Mouse (Mus musculus): ENCODE results near the gene Map7d1. TPM values are rescaled to one million over a fixed set of nuclear protein-coding genes. Genes with fewer than 3 reads are reported as not detected.

Map7d1 gene
- polyA plus RNA-seq, 1 experiment from 2014 or later: 43.3 TPM

GRCm38 (mm10) chr4:126277906-126278564 lies 21.9 kb upstream of the Map7d1 start:
- Histone ChIP-seq H3K4me1 (ENCODE audit: control insufficient read depth, insufficient read depth, low read length) (0 out of 2 replicates have a peak, but pooled peaks cover 6% of the 10 kb centered on the region), H3K4me2 (replicated peaks; ENCODE audit: low read depth, low read length) (peak overlapping the region; percentile 24; the same call in 1 of the 2 replicates), H3K36me3 (ENCODE audit: control insufficient read depth, insufficient read depth, low read length) (peaks cover 16% of the 10 kb centered on the region), H3K27ac (ENCODE audit: low read depth, low read length) (0 out of 2 replicates have a peak overlapping the region, but pooled peaks have one; percentile 49), H3K27me3 (ENCODE audit: control insufficient read depth, insufficient read depth, low read length) (no peaks in the 10 kb centered on the region), H3K4me3 (ENCODE audit: low read length) (no peak overlapping the region), H3K9ac (ENCODE audit: low read depth, low read length) (no peak overlapping the region), H3K9me3 (ENCODE audit: control insufficient read depth, low read length) (no peaks in the 10 kb centered on the region)
- 5% methylated on average over 13 of the region's 13 CpGs for WGBS
- ATAC-seq (ENCODE audit: low FRiP score, low TSS enrichment): peak; percentile 54; the same call in 1 of the 2 replicates

- Histone ChIP-seq H3K4me2 (replicated peaks; ENCODE audit: low read depth, low read length) (no peak overlapping the region), H3K4me1 (ENCODE audit: control insufficient read depth, insufficient read depth, low read length) (0 out of 2 replicates have a peak, but pooled peaks cover 6% of the 10 kb centered on the region), H3K36me3 (ENCODE audit: control insufficient read depth, insufficient read depth, low read length) (peaks cover 19% of the 10 kb centered on the region), H3K27me3 (ENCODE audit: control insufficient read depth, insufficient read depth, low read length) (no peaks in the 10 kb centered on the region), H3K27ac (ENCODE audit: low read depth, low read length) (no peak overlapping the region), H3K9me3 (ENCODE audit: control insufficient read depth, low read length) (no peaks in the 10 kb centered on the region), H3K4me3 (ENCODE audit: low read length) (no peak overlapping the region), H3K9ac (ENCODE audit: low read depth, low read length) (no peak overlapping the region)
- 53% methylated on average over 13 of the region's 13 CpGs for WGBS
- peak; percentile 53 for ATAC-seq (ENCODE audit: low FRiP score, low TSS enrichment)
Observed at GRCm38 (mm10) chr4:126275681-126276131, 19.6 kb upstream of the Map7d1 start.

- WGBS: 96% methylated on average over 4 of the region's 4 CpGs
- H3K4me3 ChIP-seq (ENCODE audit: low read length): no peak overlapping the region
- H3K27me3 ChIP-seq (ENCODE audit: control insufficient read depth, insufficient read depth, low read length): no peaks in the 10 kb centered on the region
- no peaks in the 10 kb centered on the region for H3K9me3 ChIP-seq (ENCODE audit: control insufficient read depth, low read length)
- no peak for ATAC-seq (ENCODE audit: low FRiP score, low TSS enrichment)
- peaks cover 19% of the 10 kb centered on the region for H3K36me3 ChIP-seq (ENCODE audit: control insufficient read depth, insufficient read depth, low read length)
- H3K4me2 ChIP-seq (replicated peaks; ENCODE audit: low read depth, low read length): no peak overlapping the region
- H3K27ac ChIP-seq (ENCODE audit: low read depth, low read length): no peak overlapping the region
- no peak overlapping the region for H3K9ac ChIP-seq (ENCODE audit: low read depth, low read length)
- 0 out of 2 replicates have a peak, but pooled peaks cover 6% of the 10 kb centered on the region for H3K4me1 ChIP-seq (ENCODE audit: control insufficient read depth, insufficient read depth, low read length)
Observed at GRCm38 (mm10) chr4:126275081-126275480, 18.9 kb upstream of the Map7d1 start.

GRCm38 (mm10) chr4:126273753-126274152 lies 17.6 kb upstream of the Map7d1 start:
- H3K9ac ChIP-seq (ENCODE audit: low read depth, low read length): no peak overlapping the region
- no peak overlapping the region for H3K4me3 ChIP-seq (ENCODE audit: low read length)
- H3K27ac ChIP-seq (ENCODE audit: low read depth, low read length): no peak overlapping the region
- H3K9me3 ChIP-seq (ENCODE audit: control insufficient read depth, low read length): no peaks in the 10 kb centered on the region
- H3K4me1 ChIP-seq (ENCODE audit: control insufficient read depth, insufficient read depth, low read length): 0 out of 2 replicates have a peak, but pooled peaks cover 6% of the 10 kb centered on the region
- ATAC-seq (ENCODE audit: low FRiP score, low TSS enrichment): no peak
- 75% methylated on average over 13 of the region's 13 CpGs for WGBS
- no peak overlapping the region for H3K4me2 ChIP-seq (replicated peaks; ENCODE audit: low read depth, low read length)
- no peaks in the 10 kb centered on the region for H3K27me3 ChIP-seq (ENCODE audit: control insufficient read depth, insufficient read depth, low read length)
- peaks cover 19% of the 10 kb centered on the region for H3K36me3 ChIP-seq (ENCODE audit: control insufficient read depth, insufficient read depth, low read length)

- H3K36me3 ChIP-seq (ENCODE audit: control insufficient read depth, insufficient read depth, low read length): peaks cover 13% of the 10 kb centered on the region
- H3K27me3 ChIP-seq (ENCODE audit: control insufficient read depth, insufficient read depth, low read length): no peaks in the 10 kb centered on the region
- H3K9ac ChIP-seq (ENCODE audit: low read depth, low read length): no peak overlapping the region
- no peaks in the 10 kb centered on the region for H3K9me3 ChIP-seq (ENCODE audit: control insufficient read depth, low read length)
- no peak overlapping the region for H3K4me2 ChIP-seq (replicated peaks; ENCODE audit: low read depth, low read length)
- no peak overlapping the region for H3K4me3 ChIP-seq (ENCODE audit: low read length)
- no peak overlapping the region for H3K27ac ChIP-seq (ENCODE audit: low read depth, low read length)
- WGBS: 83% methylated on average over 3 of the region's 3 CpGs
- no peak for ATAC-seq (ENCODE audit: low FRiP score, low TSS enrichment)
- H3K4me1 ChIP-seq (ENCODE audit: control insufficient read depth, insufficient read depth, low read length): no peaks in the 10 kb centered on the region
Observed at GRCm38 (mm10) chr4:126269292-126269691, 13.1 kb upstream of the Map7d1 start.

GRCm38 (mm10) chr4:126262119-126262807 lies 6.1 kb upstream of the Map7d1 start, which contains the start of gene Trappc3:
Gene Trappc3 (plus strand): TSS chr4:126262325.
- no peaks in the 10 kb centered on the region for H3K9me3 ChIP-seq (ENCODE audit: control insufficient read depth, low read length)
- H3K9ac ChIP-seq (ENCODE audit: low read depth, low read length): peak within 1 kb of the TSS; percentile 76
- peaks cover 38% of the 10 kb centered on the region for H3K4me1 ChIP-seq (ENCODE audit: control insufficient read depth, insufficient read depth, low read length)
- under 1% methylated on average over 46 of the region's 46 CpGs for WGBS
- peak within 1 kb of the TSS; percentile 93 for H3K27ac ChIP-seq (ENCODE audit: low read depth, low read length)
- peak; percentile 92 for ATAC-seq (ENCODE audit: low FRiP score, low TSS enrichment)
- H3K27me3 ChIP-seq (ENCODE audit: control insufficient read depth, insufficient read depth, low read length): no peaks in the 10 kb centered on the region
- peak within 1 kb of the TSS; percentile 79 for H3K4me3 ChIP-seq (ENCODE audit: low read length)
- H3K36me3 ChIP-seq (ENCODE audit: control insufficient read depth, insufficient read depth, low read length): no peaks in the 10 kb centered on the region
- peak within 1 kb of the TSS; percentile 62 for H3K4me2 ChIP-seq (replicated peaks; ENCODE audit: low read depth, low read length)

- Histone ChIP-seq H3K27me3 (ENCODE audit: control insufficient read depth, insufficient read depth, low read length) (no peaks in the 10 kb centered on the region), H3K27ac (ENCODE audit: low read depth, low read length) (no peak overlapping the region), H3K4me3 (ENCODE audit: low read length) (no peak overlapping the region), H3K9me3 (ENCODE audit: control insufficient read depth, low read length) (no peaks in the 10 kb centered on the region), H3K4me1 (ENCODE audit: control insufficient read depth, insufficient read depth, low read length) (peaks cover 44% of the 10 kb centered on the region), H3K9ac (ENCODE audit: low read depth, low read length) (no peak overlapping the region), H3K4me2 (replicated peaks; ENCODE audit: low read depth, low read length) (peak overlapping the region; percentile 1; the same call in 1 of the 2 replicates), H3K36me3 (ENCODE audit: control insufficient read depth, insufficient read depth, low read length) (no peaks in the 10 kb centered on the region)
- 50% methylated on average over 7 of the region's 7 CpGs for WGBS
- no peak for ATAC-seq (ENCODE audit: low FRiP score, low TSS enrichment)
Observed at GRCm38 (mm10) chr4:126261675-126262074, 5.5 kb upstream of the Map7d1 start.

GRCm38 (mm10) chr4:126261266-126261665 lies 5.1 kb upstream of the Map7d1 start:
- no peaks in the 10 kb centered on the region for H3K9me3 ChIP-seq (ENCODE audit: control insufficient read depth, low read length)
- no peak overlapping the region for H3K4me3 ChIP-seq (ENCODE audit: low read length)
- no peak for ATAC-seq (ENCODE audit: low FRiP score, low TSS enrichment)
- peak overlapping the region; percentile 93 for H3K27ac ChIP-seq (ENCODE audit: low read depth, low read length)
- no peak overlapping the region for H3K9ac ChIP-seq (ENCODE audit: low read depth, low read length)
- H3K4me1 ChIP-seq (ENCODE audit: control insufficient read depth, insufficient read depth, low read length): peaks cover 44% of the 10 kb centered on the region
- H3K36me3 ChIP-seq (ENCODE audit: control insufficient read depth, insufficient read depth, low read length): no peaks in the 10 kb centered on the region
- 58% methylated on average over 6 of the region's 6 CpGs for WGBS
- H3K4me2 ChIP-seq (replicated peaks; ENCODE audit: low read depth, low read length): no peak overlapping the region
- no peaks in the 10 kb centered on the region for H3K27me3 ChIP-seq (ENCODE audit: control insufficient read depth, insufficient read depth, low read length)

Data from kidney, embryonic 14.5 days (tissue).